Mouse (Mus musculus) 3134 (cell line): Measurements from ENCODE around the gene Syn2.

Experiments
- DNase-seq: peaks from one replicate; pipeline ENCODE4 v3.0.0-alpha.2; 2011; ENCODE audit warnings: low spot score; ENCODE audit not compliant: insufficient read length; ENCODE audit errors: extremely low read depth

Syn2 gene

GRCm38 (mm10) chr6:115241131-115241699 lies 106.5 kb downstream of the Syn2 start:
- DNase-seq = no peak

GRCm38 (mm10) chr6:115241939-115242338 lies 107.2 kb downstream of the Syn2 start:
- no peak for DNase-seq

GRCm38 (mm10) chr6:115244222-115244621 lies 109.5 kb downstream of the Syn2 start:
- DNase-seq = no peak

- DNase-seq = no peak
Measured at GRCm38 (mm10) chr6:115245500-115246058, 110.9 kb downstream of the Syn2 start.

GRCm38 (mm10) chr6:115251531-115251985 lies 116.9 kb downstream of the Syn2 start:
- no peak for DNase-seq

- no peak for DNase-seq
Measured at GRCm38 (mm10) chr6:115252099-115252873, 117.6 kb downstream of the Syn2 start, which contains the start of gene Timp4. Gene Timp4, minus strand, starts transcription at chr6:115252205.

GRCm38 (mm10) chr6:115255171-115255570 lies 120.5 kb downstream of the Syn2 start:
- DNase-seq = no peak

- no peak for DNase-seq
Measured at GRCm38 (mm10) chr6:115260507-115260906, 125.8 kb downstream of the Syn2 start.

- no peak for DNase-seq
Measured at GRCm38 (mm10) chr6:115266791-115267190, 132.1 kb downstream of the Syn2 start.

- peak; percentile 61 for DNase-seq
Measured at GRCm38 (mm10) chr6:115267916-115268315, 133.2 kb downstream of the Syn2 start.

- no peak for DNase-seq
Measured at GRCm38 (mm10) chr6:115268551-115269385, 134.1 kb downstream of the Syn2 start.

- no peak for DNase-seq
Measured at GRCm38 (mm10) chr6:115269561-115269960, 134.9 kb downstream of the Syn2 start.

GRCm38 (mm10) chr6:115270085-115270484 lies 135.4 kb downstream of the Syn2 start:
- peak; percentile 74 for DNase-seq

- no peak for DNase-seq
Measured at GRCm38 (mm10) chr6:115271326-115271725, 136.6 kb downstream of the Syn2 start.

- DNase-seq = peak; percentile 94
Measured at GRCm38 (mm10) chr6:115271866-115272271, 137.2 kb downstream of the Syn2 start.

- no peak for DNase-seq
Measured at GRCm38 (mm10) chr6:115273346-115273745, 138.6 kb downstream of the Syn2 start.

GRCm38 (mm10) chr6:115274705-115275104 lies 140.0 kb downstream of the Syn2 start:
- no peak for DNase-seq

- DNase-seq = no peak
Measured at GRCm38 (mm10) chr6:115275116-115275815, 140.6 kb downstream of the Syn2 start.

GRCm38 (mm10) chr6:115278086-115278485 lies 143.4 kb downstream of the Syn2 start:
- peak; percentile 64 for DNase-seq

- no peak for DNase-seq
Measured at GRCm38 (mm10) chr6:115279639-115280038, 144.9 kb downstream of the Syn2 start.
